Mouse (Mus musculus) E14TG2a.4 (cell line): ENCODE measurements around the gene Smc3.

ENCODE experiments used
- H3K27me3 ChIP-seq: 2 replicates; pipeline ENCODE4 v1.6.1; 2014; ENCODE audit warnings: low read length, control low read depth; ENCODE audit not compliant: insufficient read depth
- H3K36me3 ChIP-seq: 2 replicates; pipeline ENCODE4 v1.6.1; 2014; ENCODE audit warnings: low read length, control low read depth; ENCODE audit not compliant: insufficient read depth
- H3K4me1 ChIP-seq: replicated peaks from 2 replicates; pipeline ENCODE4 v1.6.1; 2014; ENCODE audit warnings: low read depth, low read length, control low read depth
- H3K4me3 ChIP-seq: replicated peaks from 2 replicates; pipeline ENCODE4 v1.5.1; 2014; ENCODE audit warnings: mild to moderate bottlenecking, low read length
- H3K9me3 ChIP-seq: 2 replicates; pipeline ENCODE4 v1.6.1; 2014; ENCODE audit warnings: low read length, control low read depth
- CTCF ChIP-seq: conservative IDR thresholded peaks from 2 replicates; pipeline ENCODE4 v1.5.1; 2014; ENCODE audit warnings: low read length
- NANOG ChIP-seq: IDR thresholded peaks from 2 replicates; pipeline ENCODE4 v1.6.1; 2014; ENCODE audit warnings: borderline replicate concordance, low read length, mixed read lengths
- POU5F1 ChIP-seq: IDR thresholded peaks from 2 replicates; pipeline ENCODE4 v1.6.1; 2014; ENCODE audit warnings: low read length, borderline replicate concordance

The Smc3 gene

DNA sequence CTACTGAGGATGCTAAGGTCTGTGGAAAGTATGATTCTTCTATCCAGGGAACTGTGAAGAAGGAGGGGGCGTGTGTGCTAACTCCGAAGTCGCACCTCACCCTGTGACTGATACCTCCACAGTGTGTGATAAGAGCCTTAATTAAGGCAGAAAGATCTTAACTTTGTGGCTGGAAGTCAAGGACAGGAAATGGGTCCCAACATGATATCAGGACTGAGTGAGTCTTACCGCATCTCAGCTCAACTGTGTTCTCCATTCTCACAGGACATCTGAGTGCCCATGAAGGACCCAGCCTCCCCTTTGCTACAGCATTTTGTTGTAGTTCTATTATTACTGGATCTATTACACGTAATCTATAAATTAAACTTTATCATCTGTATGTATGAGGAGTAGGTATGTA, 57.2 kb downstream of the Smc3 start:
- Histone ChIP-seq H3K4me1 (peaks cover 25% of the 10 kb centered on the region), H3K9me3 (no peaks in the 10 kb centered on the region), H3K4me3 (no peak overlapping the region), H3K27me3 (peaks cover 13% of the 10 kb centered on the region; the same call in 1 of the 2 replicates), H3K36me3 (no peaks in the 10 kb centered on the region)
- TF ChIP-seq POU5F1 (no peak), NANOG (no peak), CTCF (no peak)

DNA sequence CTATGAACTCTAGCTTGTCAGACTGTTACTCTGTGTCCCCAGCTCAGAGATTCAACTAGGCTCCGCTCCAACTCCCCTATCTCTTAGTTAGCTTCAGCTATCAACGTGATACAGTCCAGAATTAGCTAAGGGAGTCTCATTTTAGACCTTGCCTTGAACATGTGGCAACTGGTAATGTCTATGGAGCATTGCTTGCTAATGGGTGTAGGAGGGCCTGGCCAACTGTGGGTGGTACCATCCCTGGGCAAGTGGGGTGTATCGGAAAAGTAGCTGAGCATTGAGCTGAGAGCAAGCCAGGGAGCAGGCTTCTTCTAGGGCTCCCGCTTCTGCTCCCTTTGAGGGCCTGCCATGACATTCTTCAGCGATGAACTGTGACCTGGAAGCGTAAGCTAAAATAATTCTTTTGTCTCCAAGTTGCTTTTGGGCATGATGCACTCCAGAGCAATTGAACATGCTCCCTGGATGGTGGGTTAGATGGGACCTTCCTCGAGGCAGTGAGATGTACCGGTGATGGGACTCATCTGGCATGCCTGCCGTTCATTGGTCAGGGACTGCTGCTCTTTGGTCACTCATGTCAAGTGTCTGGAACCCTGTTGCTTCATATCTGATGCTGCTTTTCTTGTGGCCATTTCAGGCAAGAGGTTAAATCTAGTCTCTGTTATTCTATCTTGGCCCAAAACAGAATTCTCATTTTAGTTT, 60.7 kb downstream of the Smc3 start:
- Histone ChIP-seq H3K4me3 (no peak overlapping the region), H3K4me1 (peaks cover 12% of the 10 kb centered on the region), H3K36me3 (no peaks in the 10 kb centered on the region), H3K27me3 (peaks cover 13% of the 10 kb centered on the region; the same call in 1 of the 2 replicates), H3K9me3 (no peaks in the 10 kb centered on the region)
- TF ChIP-seq CTCF (no peak), NANOG (no peak), POU5F1 (no peak)

DNA sequence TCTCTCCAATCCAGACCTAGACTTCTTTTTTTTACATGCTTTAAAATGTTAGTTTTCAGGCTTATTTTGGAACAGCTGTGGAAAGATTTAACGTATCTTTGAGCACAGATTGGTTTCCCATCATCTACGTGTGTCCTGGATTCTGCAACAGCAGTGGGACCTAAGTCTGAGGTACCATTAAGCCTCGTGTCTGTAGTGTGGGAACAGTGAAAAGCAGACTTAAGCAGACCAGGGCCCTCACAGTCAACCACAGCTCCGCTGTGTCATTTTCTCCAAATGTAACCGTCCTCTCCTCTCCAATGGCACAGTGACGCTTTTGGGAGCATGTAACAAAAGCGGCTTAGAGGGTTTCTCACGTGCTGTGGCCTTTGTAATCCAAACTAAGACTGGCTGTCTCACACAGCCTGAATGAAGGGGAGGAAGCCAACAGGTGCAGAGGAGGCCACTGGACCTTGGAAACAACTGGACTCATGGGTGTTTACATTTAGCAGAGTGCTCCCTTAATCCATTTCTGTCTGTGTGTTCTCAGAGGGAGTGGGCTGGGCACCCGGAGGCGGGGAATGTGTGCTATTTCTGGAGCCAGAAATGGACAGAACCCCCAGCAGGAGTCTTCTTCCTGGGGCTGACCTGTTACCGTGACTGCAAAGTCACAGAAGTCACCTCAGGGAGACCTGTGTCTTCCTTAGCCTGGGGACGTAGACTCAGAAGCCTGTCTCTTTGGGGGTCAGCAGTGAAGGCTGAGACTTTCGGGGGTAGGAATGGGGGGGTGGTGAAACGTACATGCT, 61.9 kb downstream of the Smc3 start:
- Histone ChIP-seq H3K4me1 (peaks cover 12% of the 10 kb centered on the region), H3K36me3 (no peaks in the 10 kb centered on the region), H3K27me3 (peaks cover 13% of the 10 kb centered on the region; the same call in 1 of the 2 replicates), H3K4me3 (no peak overlapping the region), H3K9me3 (no peaks in the 10 kb centered on the region)
- TF ChIP-seq CTCF, result no peak
- TF ChIP-seq POU5F1, result no peak
- TF ChIP-seq NANOG, result no peak

DNA sequence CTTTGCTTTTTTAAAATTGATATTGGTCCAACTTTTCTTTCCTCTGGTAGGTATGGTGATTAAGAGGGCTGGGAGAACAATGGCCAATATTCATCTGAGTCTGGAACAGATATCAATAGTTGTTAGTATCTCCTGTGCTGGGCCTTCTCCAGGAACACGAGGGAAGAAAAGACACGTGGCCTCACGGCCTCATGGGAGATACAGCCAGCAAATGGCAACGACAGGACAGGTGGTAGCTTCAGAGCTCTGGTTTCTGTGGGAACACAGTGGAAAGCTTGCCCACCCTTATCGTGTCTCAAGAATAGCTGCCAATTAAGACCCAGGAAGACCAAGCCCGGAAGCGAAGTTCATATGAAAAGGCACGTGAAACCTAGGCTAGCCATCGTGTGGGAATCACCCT, 64.6 kb downstream of the Smc3 start:
- no peaks in the 10 kb centered on the region for H3K36me3 ChIP-seq
- peaks cover 10% of the 10 kb centered on the region; the same call in 1 of the 2 replicates for H3K27me3 ChIP-seq
- H3K4me3 ChIP-seq, result no peak overlapping the region
- peaks cover 12% of the 10 kb centered on the region for H3K4me1 ChIP-seq
- H3K9me3 ChIP-seq, result no peaks in the 10 kb centered on the region
- no peak for TF ChIP-seq NANOG
- no peak for TF ChIP-seq CTCF
- TF ChIP-seq POU5F1, result no peak

DNA sequence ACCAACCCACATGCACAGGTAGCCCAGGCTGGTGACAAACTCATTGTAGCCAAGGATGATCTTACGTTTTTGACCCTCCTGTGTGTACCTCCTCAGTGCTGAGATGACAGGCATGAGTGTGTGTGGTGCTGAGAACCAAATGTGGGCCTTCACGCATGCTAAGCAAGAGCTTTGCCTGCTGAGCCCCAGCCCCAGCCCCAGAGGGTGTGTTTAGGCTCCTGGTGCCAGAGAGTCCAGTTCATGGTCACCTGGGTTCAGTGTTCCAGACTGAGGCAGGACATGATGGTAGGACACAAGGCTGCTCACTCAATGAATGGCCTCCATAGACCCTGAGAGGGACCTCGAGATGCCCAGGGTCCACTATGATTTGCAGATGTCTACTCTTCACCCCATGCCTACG, 65.2 kb downstream of the Smc3 start:
- no peaks in the 10 kb centered on the region for H3K9me3 ChIP-seq
- TF ChIP-seq CTCF (no peak), NANOG (no peak), POU5F1 (no peak)
- H3K36me3 ChIP-seq, result no peaks in the 10 kb centered on the region
- H3K4me3 ChIP-seq, result no peak overlapping the region
- peaks cover 12% of the 10 kb centered on the region for H3K4me1 ChIP-seq
- peaks cover 15% of the 10 kb centered on the region; the same call in 1 of the 2 replicates for H3K27me3 ChIP-seq

DNA sequence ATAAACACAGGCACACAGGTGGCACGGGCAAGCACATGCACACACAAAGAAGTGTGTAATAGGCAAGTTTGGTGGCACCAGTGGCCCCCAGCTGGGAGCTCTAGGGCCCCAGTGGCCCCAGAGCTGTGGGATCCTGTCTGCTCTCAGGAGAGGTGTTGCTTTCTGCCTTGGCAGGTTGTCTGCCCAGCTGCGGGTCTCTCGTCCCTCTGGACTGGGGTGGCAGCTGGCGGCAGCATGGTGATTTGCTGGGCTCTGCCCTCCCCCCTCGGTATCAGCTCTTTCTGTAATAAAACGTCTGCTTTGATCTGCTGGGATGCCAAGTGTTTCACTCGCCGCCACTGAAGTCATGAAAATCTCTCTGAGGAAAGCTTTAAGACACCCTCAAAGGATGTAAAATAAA, 66.5 kb downstream of the Smc3 start:
- TF ChIP-seq NANOG, result no peak
- TF ChIP-seq CTCF, result no peak
- TF ChIP-seq POU5F1, result no peak
- peaks cover 24% of the 10 kb centered on the region for H3K4me1 ChIP-seq
- H3K27me3 ChIP-seq, result peaks cover 21% of the 10 kb centered on the region; the same call in 1 of the 2 replicates
- no peaks in the 10 kb centered on the region for H3K9me3 ChIP-seq
- no peaks in the 10 kb centered on the region for H3K36me3 ChIP-seq
- no peak overlapping the region for H3K4me3 ChIP-seq

DNA sequence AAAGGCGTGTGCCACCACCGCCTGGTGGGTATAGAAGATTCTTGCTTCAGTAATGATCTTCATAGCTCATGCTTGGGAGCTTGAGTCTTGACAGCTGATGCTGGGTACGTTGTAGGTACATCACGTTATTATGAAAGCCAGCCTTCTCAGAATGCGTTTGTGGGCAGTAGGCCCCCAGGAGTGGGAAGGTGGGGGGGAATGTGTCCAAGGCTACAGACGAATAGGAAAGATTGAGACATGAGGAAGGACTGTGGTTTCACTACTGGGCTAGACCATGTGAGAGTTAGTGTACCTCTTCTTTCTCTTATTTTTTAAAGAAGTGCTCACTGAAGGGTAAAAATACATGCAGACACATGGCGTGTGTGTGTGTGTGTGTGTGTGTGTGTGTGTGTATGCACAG, 68.6 kb downstream of the Smc3 start:
- H3K4me1 ChIP-seq, result peaks cover 27% of the 10 kb centered on the region
- H3K9me3 ChIP-seq, result no peaks in the 10 kb centered on the region
- no peak overlapping the region for H3K4me3 ChIP-seq
- peaks cover 26% of the 10 kb centered on the region; the same call in 1 of the 2 replicates for H3K27me3 ChIP-seq
- H3K36me3 ChIP-seq, result no peaks in the 10 kb centered on the region
- TF ChIP-seq NANOG (no peak), POU5F1 (no peak), CTCF (no peak)

DNA sequence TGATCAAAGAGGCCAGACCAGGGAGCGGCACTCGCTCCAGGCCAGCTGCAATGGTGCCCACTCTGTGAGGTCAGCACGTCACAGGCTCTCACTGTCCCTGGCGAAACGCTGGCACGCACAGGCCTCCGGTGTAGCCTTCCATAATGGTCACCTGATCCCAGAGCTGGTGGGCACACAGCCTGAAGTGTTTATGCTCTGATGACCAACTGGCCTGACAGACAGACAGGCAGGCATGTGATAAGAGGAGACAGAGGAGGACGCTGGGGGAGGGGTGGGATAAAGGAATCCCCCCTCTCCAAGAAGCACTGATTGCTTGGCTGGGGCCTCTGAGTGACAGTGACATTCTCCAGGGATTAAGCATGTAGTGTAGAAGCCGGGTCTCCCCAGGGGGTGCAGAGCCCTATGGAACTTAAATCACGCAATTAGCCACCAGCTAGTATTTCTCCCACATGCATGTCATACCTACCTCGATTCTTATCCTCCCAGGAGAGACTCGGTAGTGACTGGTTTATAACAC, 70.5 kb downstream of the Smc3 start:
- Histone ChIP-seq H3K9me3 (no peaks in the 10 kb centered on the region), H3K36me3 (no peaks in the 10 kb centered on the region)

More for the DNA sequence above, 70.5 kb downstream of the Smc3 start:
- Histone ChIP-seq H3K4me3 (no peak overlapping the region), H3K27me3 (peaks cover 33% of the 10 kb centered on the region), H3K4me1 (peaks cover 42% of the 10 kb centered on the region)
- TF ChIP-seq CTCF, result no peak
- TF ChIP-seq NANOG, result no peak
- TF ChIP-seq POU5F1, result no peak
